ENCODE assay signal across 12 mouse cellular contexts in the genomic region with DNA sequence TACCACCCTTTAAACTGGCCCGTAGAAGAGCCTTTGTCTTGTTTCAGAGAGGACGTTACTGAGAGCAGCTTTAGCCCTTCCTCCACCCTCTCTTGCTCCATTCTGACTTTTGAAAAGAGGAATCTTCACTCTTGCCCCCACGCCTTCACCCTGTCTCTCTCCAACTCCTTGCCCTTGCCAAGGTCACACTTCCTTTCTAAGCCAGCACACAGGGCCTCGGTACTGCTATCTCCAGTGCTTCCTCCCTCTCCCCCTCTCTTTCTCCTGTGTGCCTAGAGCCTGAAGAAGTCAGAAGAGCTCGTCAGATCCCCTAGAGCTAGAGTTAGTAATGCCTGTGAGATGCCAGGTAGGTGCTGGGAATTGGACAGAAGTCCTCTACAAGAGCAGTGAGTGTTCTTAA. TPM values are rescaled to one million over a fixed set of nuclear protein-coding genes. Genes with fewer than 3 reads are reported as not detected.
A peak's percentile ranks its signal among the peaks of the same experiment; 100 is the strongest.
DNase-seq lines count a peak whose midpoint lies in the region; ATAC-seq and TF ChIP-seq lines count a peak whose summit lies in the region.
"Had no signal": no experiment of that assay in that cellular context is flagged by ENCODE, and none has a peak within 500 bp of the region (broad histone marks: within the 10 kb centered on the region; RNA-seq: fewer than 3 reads in every experiment).

No protein-coding gene starts in this region.

- DNase-seq in heart, embryonic 10.5 days (ENCODE audit: low spot score): no peak
- DNase-seq in heart, postnatal 25 days (ENCODE audit: low spot score): no peak
- peak; percentile 17 to 25 for DNase-seq in lung, postnatal 4 days
- DNase-seq in lung, adult 2 months: no peak
- DNase-seq in B cell, adult 2 months: no peak
- DNase-seq in frontal cortex, postnatal 25 days (ENCODE audit: low spot score in 2 of 2): no peak
- DNase-seq: gastrocnemius, postnatal 10 days had no signal

- no peaks in the 10 kb centered on the region for H3K27me3 ChIP-seq in heart, embryonic 10.5 days (ENCODE audit: insufficient read depth, poor library complexity, severe bottlenecking)
- H3K27me3 ChIP-seq: hindbrain, embryonic 15.5 days; limb, embryonic 12.5 days had no signal

- WGBS in heart, embryonic 10.5 days: 67% methylated on average over 5 of the region's 5 CpGs
- WGBS in lung, adult 2 months: 58% methylated on average over 5 of the region's 5 CpGs

- no peaks in the 10 kb centered on the region for H3K9me3 ChIP-seq in heart, embryonic 10.5 days
- H3K9me3 ChIP-seq: hindbrain, embryonic 15.5 days; limb, embryonic 12.5 days had no signal

- H3K36me3 ChIP-seq in heart, embryonic 10.5 days: peaks cover 19% of the 10 kb centered on the region

- 0 out of 2 replicates have a peak, but pooled peaks have one; percentile 7 for ATAC-seq in common myeloid progenitor, adult 5-6 weeks (replicated peaks; ENCODE audit: low read depth, poor library complexity, severe bottlenecking)
- ATAC-seq in megakaryocyte progenitor cell, adult 5-6 weeks (replicated peaks; ENCODE audit: poor library complexity): 0 out of 2 replicates have a peak, but pooled peaks have one; percentile 9
- ATAC-seq: midbrain, embryonic 16.5 days had no signal

- H3K27ac ChIP-seq in heart, embryonic 10.5 days: peak overlapping the region; percentile 25; the same call in 1 of the 2 replicates

- intact Hi-C loops in heart, postnatal 25 days (cut with DNase I): loop anchor here (2.0 to 5.0 kb wide), 2 partner anchors 34 to 82 kb away; a partner anchor contains a TSS

- H3K4me1 ChIP-seq in heart, embryonic 10.5 days: peaks cover 19% of the 10 kb centered on the region
- peaks cover 3% of the 10 kb centered on the region; the same call in 1 of the 2 replicates for H3K4me1 ChIP-seq in lung, adult 2 months (ENCODE audit: control insufficient read depth, insufficient read depth, low read length)

- TF ChIP-seq POLR2A in lung, adult 2 months (IDR thresholded peaks at IDR 0.05; ENCODE audit: borderline replicate concordance, extremely low read depth, low read depth, low read length): no peak

- H3K4me3 ChIP-seq in heart, embryonic 10.5 days: no peak overlapping the region
- no peak overlapping the region for H3K4me3 ChIP-seq in lung, adult 2 months (replicated peaks; ENCODE audit: extremely low read depth, low read depth, low read length)

- TF ChIP-seq CTCF in lung, adult 2 months (IDR thresholded peaks at IDR 0.05; ENCODE audit: insufficient read depth, low read length): no peak

RNA-seq across cellular contexts. Expression of a gene that starts 1.2 kb away (rescaled TPM):
- polyA plus RNA-seq in heart, embryonic 10.5 days (2016; fragmentation: Nextera tagmentation; extraction: Ambion mirVana): 538 and 598 TPM in 2 replicates
- total RNA-seq in heart, postnatal 25 days (2021): 100 to 1,000 TPM; 225 to 246 TPM
- 880 and 1,077 TPM in 2 replicates for polyA plus RNA-seq in lung, adult 2 months (2012; rRNA removed)
- total RNA-seq in common myeloid progenitor, adult 5-6 weeks (2017): 81.5 and 89.8 TPM in 2 replicates
- 405 and 437 TPM in 2 replicates for total RNA-seq in megakaryocyte progenitor cell, adult 5-6 weeks (2015)
- total RNA-seq in megakaryocyte progenitor cell, adult 5-6 weeks (2017): 109 and 145 TPM in 2 replicates

RNA-seq across cellular contexts. Expression of a gene that starts 7.2 kb away (rescaled TPM):
- polyA plus RNA-seq in heart, embryonic 10.5 days (2016; fragmentation: Nextera tagmentation; extraction: Ambion mirVana): 40.0 and 44.5 TPM in 2 replicates
- total RNA-seq in heart, postnatal 25 days (2021): 1 to 10 TPM; 9.1 to 9.6 TPM
- polyA plus RNA-seq in lung, adult 2 months (2012; rRNA removed): 58.3 and 58.8 TPM in 2 replicates
- 22.5 and 23.0 TPM in 2 replicates for total RNA-seq in common myeloid progenitor, adult 5-6 weeks (2017)
- 21.9 and 33.7 TPM in 2 replicates for total RNA-seq in megakaryocyte progenitor cell, adult 5-6 weeks (2015)
- 65.1 and 65.5 TPM in 2 replicates for total RNA-seq in megakaryocyte progenitor cell, adult 5-6 weeks (2017)

RNA-seq across cellular contexts. Expression of a gene that starts 20.0 kb away (rescaled TPM):
- 33.0 and 38.7 TPM in 2 replicates for polyA plus RNA-seq in heart, embryonic 10.5 days (2016; fragmentation: Nextera tagmentation; extraction: Ambion mirVana)
- 10 to 100 TPM; 45.0 to 46.1 TPM for total RNA-seq in heart, postnatal 25 days (2021)
- polyA plus RNA-seq in lung, adult 2 months (2012; rRNA removed): 16.4 and 19.8 TPM in 2 replicates
- 33.8 and 40.7 TPM in 2 replicates for total RNA-seq in common myeloid progenitor, adult 5-6 weeks (2017)
- total RNA-seq in megakaryocyte progenitor cell, adult 5-6 weeks (2015): 33.3 and 36.3 TPM in 2 replicates
- total RNA-seq in megakaryocyte progenitor cell, adult 5-6 weeks (2017): 41.1 and 49.5 TPM in 2 replicates

RNA-seq across cellular contexts. Expression of a gene that starts 34.6 kb away (rescaled TPM):
- polyA plus RNA-seq in heart, embryonic 10.5 days (2016; fragmentation: Nextera tagmentation; extraction: Ambion mirVana): 5.3 TPM in 2 replicates
- total RNA-seq in heart, postnatal 25 days (2021): 1 to 10 TPM; 8.3 to 9.4 TPM
- 13.9 and 30.2 TPM in 2 replicates for polyA plus RNA-seq in lung, adult 2 months (2012; rRNA removed)
- 4.8 and 5.3 TPM in 2 replicates for total RNA-seq in common myeloid progenitor, adult 5-6 weeks (2017)
- total RNA-seq in megakaryocyte progenitor cell, adult 5-6 weeks (2015): 3.6 and 6.4 TPM in 2 replicates
- total RNA-seq in megakaryocyte progenitor cell, adult 5-6 weeks (2017): 6.4 and 6.6 TPM in 2 replicates

RNA-seq across cellular contexts. Expression of a gene that starts 38.6 kb away (rescaled TPM):
- 1.9 and 3.6 TPM in 2 replicates for polyA plus RNA-seq in heart, embryonic 10.5 days (2016; fragmentation: Nextera tagmentation; extraction: Ambion mirVana)
- under 1 TPM; 0.64 to 0.73 TPM for total RNA-seq in heart, postnatal 25 days (2021)
- polyA plus RNA-seq in lung, adult 2 months (2012; rRNA removed): 8.2 and 10.4 TPM in 2 replicates
- 0.10 and 0.50 TPM in 2 replicates for total RNA-seq in common myeloid progenitor, adult 5-6 weeks (2017)
- total RNA-seq in megakaryocyte progenitor cell, adult 5-6 weeks (2015): 0.15 TPM in 1 of 2 replicates, not detected in the other
- 0.12 and 0.30 TPM in 2 replicates for total RNA-seq in megakaryocyte progenitor cell, adult 5-6 weeks (2017)

Comparison
In these comparisons a context has a peak if more than half of its experiments do, and no peak if none do; other contexts are left out.
1. DNase-seq: peak in lung, postnatal 4 days (2 of 2); none in heart, embryonic 10.5 days (single experiment), heart, postnatal 25 days (single experiment), lung, adult 2 months (single experiment), B cell, adult 2 months (0 of 2) and frontal cortex, postnatal 25 days (0 of 2).